Mouse (Mus musculus): Measurements from ENCODE around the gene Stpg3. TPM values are rescaled to one million over a fixed set of nuclear protein-coding genes. Genes with fewer than 3 reads are reported as not detected.

The Stpg3 gene
- polyA plus RNA-seq, 1 experiment from 2014 or later: not detected

- peak overlapping the region; percentile 94; the same call in 1 of the 2 replicates for H3K27ac ChIP-seq (ENCODE audit: low read depth, low read length)
- ATAC-seq (ENCODE audit: low FRiP score): no peak
- WGBS: 13% methylated on average over 6 of the region's 6 CpGs
- H3K9me3 ChIP-seq (ENCODE audit: control insufficient read depth, low read length): no peaks in the 10 kb centered on the region
- DNase-seq (ENCODE audit: low spot score): peak; percentile 48
- H3K4me2 ChIP-seq (replicated peaks; ENCODE audit: low read depth, low read length): peak overlapping the region; percentile 83
- peaks cover 21% of the 10 kb centered on the region for H3K4me1 ChIP-seq (replicated peaks; ENCODE audit: control insufficient read depth, insufficient read depth, low read length)
- peak overlapping the region; percentile 90 for H3K4me3 ChIP-seq (ENCODE audit: low read depth, low read length)
- H3K27me3 ChIP-seq (ENCODE audit: control insufficient read depth, insufficient read depth, low read length): 0 out of 2 replicates have a peak, but pooled peaks cover 3% of the 10 kb centered on the region
- 0 out of 2 replicates have a peak, but pooled peaks cover 3% of the 10 kb centered on the region for H3K36me3 ChIP-seq (ENCODE audit: control insufficient read depth, insufficient read depth, low read length)
- peak overlapping the region; percentile 36 for H3K9ac ChIP-seq (ENCODE audit: low read depth, low read length)
Measured at GRCm38 (mm10) chr2:25182664-25183063, 31.8 kb downstream of the Stpg3 start.

- Histone ChIP-seq H3K27me3 (ENCODE audit: control insufficient read depth, insufficient read depth, low read length) (0 out of 2 replicates have a peak, but pooled peaks cover 3% of the 10 kb centered on the region), H3K9me3 (ENCODE audit: control insufficient read depth, low read length) (no peaks in the 10 kb centered on the region), H3K9ac (ENCODE audit: low read depth, low read length) (peak overlapping the region; percentile 86), H3K4me1 (replicated peaks; ENCODE audit: control insufficient read depth, insufficient read depth, low read length) (peaks cover 28% of the 10 kb centered on the region), H3K4me2 (replicated peaks; ENCODE audit: low read depth, low read length) (peak overlapping the region; percentile 83), H3K4me3 (ENCODE audit: low read depth, low read length) (peak overlapping the region; percentile 90), H3K36me3 (ENCODE audit: control insufficient read depth, insufficient read depth, low read length) (0 out of 2 replicates have a peak, but pooled peaks cover 3% of the 10 kb centered on the region), H3K27ac (ENCODE audit: low read depth, low read length) (peak overlapping the region; percentile 94)
- DNase-seq (ENCODE audit: low spot score) (peak; percentile 67), ATAC-seq (ENCODE audit: low FRiP score) (no peak)
- 0% methylated on average over 17 of the region's 17 CpGs for WGBS
Measured at GRCm38 (mm10) chr2:25181891-25182397, 32.5 kb downstream of the Stpg3 start.

- H3K4me1 ChIP-seq (replicated peaks; ENCODE audit: control insufficient read depth, insufficient read depth, low read length): peaks cover 31% of the 10 kb centered on the region
- H3K4me3 ChIP-seq (ENCODE audit: low read depth, low read length): peak overlapping the region; percentile 90
- WGBS: under 1% methylated on average over 94 of the region's 100 CpGs
- H3K27me3 ChIP-seq (ENCODE audit: control insufficient read depth, insufficient read depth, low read length): 0 out of 2 replicates have a peak, but pooled peaks cover 3% of the 10 kb centered on the region
- H3K9me3 ChIP-seq (ENCODE audit: control insufficient read depth, low read length): no peaks in the 10 kb centered on the region
- peak overlapping the region; percentile 94 for H3K27ac ChIP-seq (ENCODE audit: low read depth, low read length)
- DNase-seq (ENCODE audit: low spot score) (peak; percentile 81), ATAC-seq (ENCODE audit: low FRiP score) (peak; percentile 36)
- H3K4me2 ChIP-seq (replicated peaks; ENCODE audit: low read depth, low read length): peak overlapping the region; percentile 83
- 0 out of 2 replicates have a peak, but pooled peaks cover 3% of the 10 kb centered on the region for H3K36me3 ChIP-seq (ENCODE audit: control insufficient read depth, insufficient read depth, low read length)
- peak overlapping the region; percentile 86 for H3K9ac ChIP-seq (ENCODE audit: low read depth, low read length)
Measured at GRCm38 (mm10) chr2:25180973-25181890, 33.2 kb downstream of the Stpg3 start.

GRCm38 (mm10) chr2:25180478-25180903 is 33.9 kb downstream of the Stpg3 start, which contains the start of gene Nrarp:
Nrarp (plus strand) TSS chr2:25180758.
- Histone ChIP-seq H3K4me2 (replicated peaks; ENCODE audit: low read depth, low read length) (peak within 1 kb of the TSS; percentile 83), H3K9me3 (ENCODE audit: control insufficient read depth, low read length) (no peaks in the 10 kb centered on the region), H3K9ac (ENCODE audit: low read depth, low read length) (peak within 1 kb of the TSS; percentile 86), H3K4me3 (ENCODE audit: low read depth, low read length) (peak within 1 kb of the TSS; percentile 90), H3K36me3 (ENCODE audit: control insufficient read depth, insufficient read depth, low read length) (0 out of 2 replicates have a peak, but pooled peaks cover 3% of the 10 kb centered on the region), H3K27ac (ENCODE audit: low read depth, low read length) (peak within 1 kb of the TSS; percentile 94), H3K27me3 (ENCODE audit: control insufficient read depth, insufficient read depth, low read length) (0 out of 2 replicates have a peak, but pooled peaks cover 3% of the 10 kb centered on the region), H3K4me1 (replicated peaks; ENCODE audit: control insufficient read depth, insufficient read depth, low read length) (peaks cover 30% of the 10 kb centered on the region)
- peak; percentile 95 for DNase-seq (ENCODE audit: low spot score)
- 0% methylated on average over 35 of the region's 35 CpGs for WGBS
- ATAC-seq (ENCODE audit: low FRiP score): peak; percentile 88

GRCm38 (mm10) chr2:25179566-25180217 is 34.7 kb downstream of the Stpg3 start:
- Histone ChIP-seq H3K4me1 (replicated peaks; ENCODE audit: control insufficient read depth, insufficient read depth, low read length) (peaks cover 27% of the 10 kb centered on the region), H3K27ac (ENCODE audit: low read depth, low read length) (peak overlapping the region; percentile 94; the same call in 1 of the 2 replicates), H3K4me3 (ENCODE audit: low read depth, low read length) (peak overlapping the region; percentile 90), H3K27me3 (ENCODE audit: control insufficient read depth, insufficient read depth, low read length) (0 out of 2 replicates have a peak, but pooled peaks cover 3% of the 10 kb centered on the region), H3K4me2 (replicated peaks; ENCODE audit: low read depth, low read length) (peak overlapping the region; percentile 83), H3K9ac (ENCODE audit: low read depth, low read length) (peak overlapping the region; percentile 29), H3K9me3 (ENCODE audit: control insufficient read depth, low read length) (no peaks in the 10 kb centered on the region), H3K36me3 (ENCODE audit: control insufficient read depth, insufficient read depth, low read length) (0 out of 2 replicates have a peak, but pooled peaks cover 3% of the 10 kb centered on the region)
- DNase-seq (ENCODE audit: low spot score): no peak
- 39% methylated on average over 15 of the region's 15 CpGs for WGBS
- no peak for ATAC-seq (ENCODE audit: low FRiP score)

GRCm38 (mm10) chr2:25178285-25178972 is 36.0 kb downstream of the Stpg3 start:
- 18% methylated on average over 10 of the region's 10 CpGs for WGBS
- peaks cover 3% of the 10 kb centered on the region; the same call in 1 of the 2 replicates for H3K27me3 ChIP-seq (ENCODE audit: control insufficient read depth, insufficient read depth, low read length)
- peak overlapping the region; percentile 50 for H3K9ac ChIP-seq (ENCODE audit: low read depth, low read length)
- peak overlapping the region; percentile 83 for H3K27ac ChIP-seq (ENCODE audit: low read depth, low read length)
- 0 out of 2 replicates have a peak overlapping the region, but pooled peaks have one; percentile 20 for H3K4me3 ChIP-seq (ENCODE audit: low read depth, low read length)
- no peaks in the 10 kb centered on the region for H3K9me3 ChIP-seq (ENCODE audit: control insufficient read depth, low read length)
- peak overlapping the region; percentile 34 for H3K4me2 ChIP-seq (replicated peaks; ENCODE audit: low read depth, low read length)
- no peaks in the 10 kb centered on the region for H3K36me3 ChIP-seq (ENCODE audit: control insufficient read depth, insufficient read depth, low read length)
- DNase-seq (ENCODE audit: low spot score): peak; percentile 51
- peaks cover 27% of the 10 kb centered on the region for H3K4me1 ChIP-seq (replicated peaks; ENCODE audit: control insufficient read depth, insufficient read depth, low read length)
- no peak for ATAC-seq (ENCODE audit: low FRiP score)

GRCm38 (mm10) chr2:25177685-25178084 is 36.8 kb downstream of the Stpg3 start:
- peak; percentile 18; the same call in 1 of the 2 replicates for ATAC-seq (ENCODE audit: low FRiP score)
- Histone ChIP-seq H3K36me3 (ENCODE audit: control insufficient read depth, insufficient read depth, low read length) (no peaks in the 10 kb centered on the region), H3K4me1 (replicated peaks; ENCODE audit: control insufficient read depth, insufficient read depth, low read length) (peaks cover 27% of the 10 kb centered on the region), H3K27ac (ENCODE audit: low read depth, low read length) (peak overlapping the region; percentile 83), H3K4me3 (ENCODE audit: low read depth, low read length) (peak overlapping the region; percentile 20), H3K27me3 (ENCODE audit: control insufficient read depth, insufficient read depth, low read length) (peaks cover 3% of the 10 kb centered on the region; the same call in 1 of the 2 replicates), H3K9ac (ENCODE audit: low read depth, low read length) (peak overlapping the region; percentile 50; the same call in 1 of the 2 replicates), H3K9me3 (ENCODE audit: control insufficient read depth, low read length) (no peaks in the 10 kb centered on the region), H3K4me2 (replicated peaks; ENCODE audit: low read depth, low read length) (peak overlapping the region; percentile 34)
- DNase-seq (ENCODE audit: low spot score): peak; percentile 74
- WGBS: 2% methylated on average over 6 of the region's 6 CpGs

Measured in hindbrain, embryonic 11.5 days (tissue).